Mouse (Mus musculus) heart, adult 2 months (tissue): ENCODE results near the gene Unc13d.

Experiments used
- CTCF ChIP-seq: fragments of 200-600 bp; IDR thresholded peaks from 2 replicates; pipeline ENCODE4 v1.8.1; 2022; ENCODE audit warnings: antibody characterized with exemption, mild to moderate bottlenecking, moderate library complexity
- POLR2A ChIP-seq: fragments of 200-500 bp; IDR thresholded peaks from 2 replicates; pipeline ENCODE4 v1.6.1; 2011; ENCODE audit warnings: mild to moderate bottlenecking, low read depth, low read length, control low read depth; ENCODE audit not compliant: insufficient read depth

- no peak for TF ChIP-seq POLR2A
- peak; percentile 95 for TF ChIP-seq CTCF
These were observed 53.9 kb downstream of the Unc13d start for GRCm38 (mm10) chr11:116023771-116024355.
